Mouse (Mus musculus) hindbrain, postnatal 0 days (tissue): ENCODE results near the gene G6pc2. TPM values are rescaled to one million over a fixed set of nuclear protein-coding genes. Genes with fewer than 3 reads are reported as not detected.

Experiments
- ATAC-seq: fragments of 200-750 bp; cut with Nextera tagmentation; 2 replicates; pipeline ENCODE4 v1.8.0; 2017; ENCODE audit warnings: mild to moderate bottlenecking, moderate TSS enrichment, moderate library complexity
- DNase-seq: peaks from one replicate; pipeline ENCODE4 v3.0.0-alpha.2; 2015; ENCODE audit warnings: low spot score
- H3K27ac ChIP-seq: fragments of 300-500 bp; sonication (generic); 2 replicates; pipeline ENCODE4 v1.5.1; 2014; ENCODE audit warnings: mild to moderate bottlenecking
- H3K27me3 ChIP-seq: fragments of 300-500 bp; sonication (generic); 2 replicates; pipeline ENCODE4 v1.6.1; 2014; ENCODE audit warnings: low read length, mixed read lengths; ENCODE audit not compliant: insufficient read depth
- H3K36me3 ChIP-seq: fragments of 300-500 bp; sonication (generic); 2 replicates; pipeline ENCODE4 v1.6.1; 2014; ENCODE audit warnings: low read length, mixed read lengths; ENCODE audit not compliant: insufficient read depth
- H3K4me1 ChIP-seq: fragments of 300-500 bp; sonication (generic); 2 replicates; pipeline ENCODE4 v1.6.1; 2014; ENCODE audit warnings: antibody characterized with exemption, low read length, mixed read lengths; ENCODE audit not compliant: insufficient read depth
- H3K4me2 ChIP-seq: fragments of 300-500 bp; sonication (generic); 2 replicates; pipeline ENCODE4 v1.6.1; 2014; ENCODE audit warnings: low read depth, mild to moderate bottlenecking, low read length, moderate library complexity, mixed read lengths
- H3K4me3 ChIP-seq: fragments of 300-500 bp; sonication (generic); 2 replicates; pipeline ENCODE4 v1.5.1; 2014; ENCODE audit warnings: low read length
- H3K9ac ChIP-seq: fragments of 300-500 bp; sonication (generic); replicated peaks from 2 replicates; pipeline ENCODE4 v1.6.1; 2014; ENCODE audit warnings: mild to moderate bottlenecking, low read length, moderate library complexity, mixed read lengths
- H3K9me3 ChIP-seq: fragments of 300-500 bp; sonication (generic); 2 replicates; pipeline ENCODE4 v1.6.1; 2016; ENCODE audit warnings: low read length, mixed read lengths
- CTCF ChIP-seq: IDR thresholded peaks from 2 replicates; pipeline ENCODE4 v1.5.1; 2016; ENCODE audit warnings: antibody characterized with exemption, control low read depth, low read depth
- WGBS: fragments of 180-500 bp; shearing (Covaris S2); extraction: QIAGEN DNeasy Blood & Tissue Kit; methylation state at CpG from one replicate; pipeline ENCODE4 v1.1.7; 2014; 5-methylcytosine and 5-hydroxymethylcytosine counted together
- polyA plus RNA-seq: library from polyadenylated mRNA; unstranded; fragments of >200 nt; fragmentation: Nextera tagmentation; extraction: Ambion mirVana; gene quantifications from 2 replicates; pipeline ENCODE4 v1.2.1, GENCODE M21; 2015
- total RNA-seq: library from RNA; depleted of rRNA; stranded (reverse); fragments of >200 nt; gene quantifications from 2 replicates; pipeline ENCODE4 v1.2.3, GENCODE M21; 2014; rRNA removed

The G6pc2 gene
- total and polyA plus RNA-seq, 2 experiments from 2014 or later = 0.37 to 0.65 TPM

DNA sequence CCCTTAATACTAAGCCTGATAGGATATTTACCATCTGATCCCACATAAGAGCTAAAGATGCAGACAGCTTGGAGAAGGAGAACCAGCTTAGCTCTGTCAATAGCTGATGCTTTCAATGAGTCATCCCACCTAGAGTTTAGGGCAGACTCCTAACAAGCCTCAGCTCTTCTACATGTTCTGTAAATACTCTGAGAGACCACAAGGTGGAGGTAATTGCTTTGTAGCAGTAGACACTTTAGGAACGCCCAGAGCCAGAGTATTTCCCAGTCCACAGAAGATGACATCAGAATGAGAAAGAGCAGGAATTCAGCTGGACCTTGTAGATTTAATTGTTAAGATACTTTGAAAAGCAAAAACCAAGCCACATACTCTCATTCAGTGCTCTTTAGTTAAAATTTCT is 65.0 kb downstream of the G6pc2 start:
- 14% methylated on average over 1 of the region's 1 CpGs for WGBS
- peak; percentile 47 for DNase-seq
- no peak overlapping the region for H3K27ac ChIP-seq

More for the DNA sequence above, 65.0 kb downstream of the G6pc2 start:
- Histone ChIP-seq H3K9ac (no peak overlapping the region), H3K27me3 (no peaks in the 10 kb centered on the region), H3K4me1 (no peaks in the 10 kb centered on the region), H3K9me3 (no peaks in the 10 kb centered on the region), H3K4me2 (no peak overlapping the region), H3K36me3 (no peaks in the 10 kb centered on the region), H3K4me3 (no peak overlapping the region)
- peak; percentile 58 for TF ChIP-seq CTCF
- ATAC-seq = no peak

Other genes with a start within 250 kb of the G6pc2 start
- gene Nostrin, start 75.3 kb upstream of the G6pc2 start, total RNA-seq = 1.9 and 4.5 TPM in 2 replicates
- gene Nostrin, start 75.3 kb upstream of the G6pc2 start, polyA plus RNA-seq = 2.3 and 2.5 TPM in 2 replicates
- gene Spc25, start 4.9 kb upstream of the G6pc2 start, total RNA-seq = 15.1 and 17.7 TPM in 2 replicates
- 36.9 and 42.1 TPM in 2 replicates for gene Spc25, start 4.9 kb upstream of the G6pc2 start, polyA plus RNA-seq
- not detected in 2 replicates for gene Abcb11, start 131.5 kb downstream of the G6pc2 start, total RNA-seq
- 0.10 TPM in 1 of 2 replicates, not detected in the other for gene Abcb11, start 131.5 kb downstream of the G6pc2 start, polyA plus RNA-seq
- not detected in 2 replicates for gene Dhrs9, start 169.4 kb downstream of the G6pc2 start, total RNA-seq
- 0.04 TPM in 1 of 2 replicates, not detected in the other for gene Dhrs9, start 169.4 kb downstream of the G6pc2 start, polyA plus RNA-seq